Mouse (Mus musculus) forebrain, embryonic 16.5 days (tissue): Measurements from ENCODE around the gene Mrpl27. TPM values are rescaled to one million over a fixed set of nuclear protein-coding genes. Genes with fewer than 3 reads are reported as not detected.
A peak's percentile ranks its signal among the peaks of the same experiment; 100 is the strongest.

Experiments
- ATAC-seq: fragments of 200-750 bp; cut with Nextera tagmentation; 2 replicates; pipeline ENCODE4 v1.8.0; 2017; ENCODE audit warnings: mild to moderate bottlenecking, moderate library complexity
- H3K27ac ChIP-seq: fragments of 300-500 bp; sonication (generic); 2 replicates; pipeline ENCODE4 v1.5.1; 2014; ENCODE audit warnings: low read length, control low read depth
- H3K27me3 ChIP-seq: fragments of 300-500 bp; sonication (generic); replicated peaks from 2 replicates; pipeline ENCODE4 v1.6.1; 2014; ENCODE audit warnings: low read length; ENCODE audit not compliant: control insufficient read depth, insufficient read depth
- H3K36me3 ChIP-seq: fragments of 300-500 bp; sonication (generic); 2 replicates; pipeline ENCODE4 v1.6.1; 2014; ENCODE audit not compliant: control insufficient read depth, insufficient read depth
- H3K4me1 ChIP-seq: fragments of 300-500 bp; sonication (generic); replicated peaks from 2 replicates; pipeline ENCODE4 v1.6.1; 2014; ENCODE audit warnings: low read length; ENCODE audit not compliant: control insufficient read depth, insufficient read depth
- H3K4me2 ChIP-seq: fragments of 300-500 bp; sonication (generic); 2 replicates; pipeline ENCODE4 v1.6.1; 2014; ENCODE audit warnings: mild to moderate bottlenecking, low read length, control low read depth
- H3K4me3 ChIP-seq: fragments of 300-500 bp; sonication (generic); replicated peaks from 2 replicates; pipeline ENCODE4 v1.5.1; 2014; ENCODE audit warnings: mild to moderate bottlenecking, low read length, control low read depth
- H3K9ac ChIP-seq: fragments of 300-500 bp; sonication (generic); replicated peaks from 2 replicates; pipeline ENCODE4 v1.6.1; 2014; ENCODE audit warnings: low read depth, low read length, control low read depth
- H3K9me3 ChIP-seq: fragments of 300-500 bp; sonication (generic); 2 replicates; pipeline ENCODE4 v1.6.1; 2016; ENCODE audit warnings: low read length; ENCODE audit not compliant: control insufficient read depth
- WGBS: fragments of 180-500 bp; shearing (Covaris S2); extraction: QIAGEN DNeasy Blood & Tissue Kit; methylation state at CpG from one replicate; pipeline ENCODE4 v1.1.7; 2014; 5-methylcytosine and 5-hydroxymethylcytosine counted together
- polyA plus RNA-seq: library from polyadenylated mRNA; unstranded; fragments of >200 nt; fragmentation: Nextera tagmentation; extraction: Ambion mirVana; gene quantifications from 2 replicates; pipeline ENCODE4 v1.2.1, GENCODE M21; 2015

Mrpl27 gene
- polyA plus RNA-seq = 103 and 114 TPM in 2 replicates

GRCm38 (mm10) chr11:94653663-94654436 is at the start of gene Mrpl27, which contains the start of gene Eme1:
TSS of gene Mrpl27 (plus strand) at chr11:94653767.
TSS of gene Eme1 (minus strand) at chr11:94653964.
- 0 out of 2 replicates have a peak, but pooled peaks cover 4% of the 10 kb centered on the region for H3K36me3 ChIP-seq
- H3K27ac ChIP-seq = peak within 1 kb of the TSS; percentile 91
- H3K9me3 ChIP-seq = no peaks in the 10 kb centered on the region
- under 1% methylated on average over 32 of the region's 32 CpGs for WGBS
- H3K9ac ChIP-seq = peak within 1 kb of the TSS; percentile 65
- H3K4me1 ChIP-seq = peaks cover 15% of the 10 kb centered on the region
- H3K4me2 ChIP-seq = peak within 1 kb of the TSS; percentile 85
- ATAC-seq = peak; percentile 93
- no peaks in the 10 kb centered on the region for H3K27me3 ChIP-seq
- peak within 1 kb of the TSS; percentile 69 for H3K4me3 ChIP-seq

DNA sequence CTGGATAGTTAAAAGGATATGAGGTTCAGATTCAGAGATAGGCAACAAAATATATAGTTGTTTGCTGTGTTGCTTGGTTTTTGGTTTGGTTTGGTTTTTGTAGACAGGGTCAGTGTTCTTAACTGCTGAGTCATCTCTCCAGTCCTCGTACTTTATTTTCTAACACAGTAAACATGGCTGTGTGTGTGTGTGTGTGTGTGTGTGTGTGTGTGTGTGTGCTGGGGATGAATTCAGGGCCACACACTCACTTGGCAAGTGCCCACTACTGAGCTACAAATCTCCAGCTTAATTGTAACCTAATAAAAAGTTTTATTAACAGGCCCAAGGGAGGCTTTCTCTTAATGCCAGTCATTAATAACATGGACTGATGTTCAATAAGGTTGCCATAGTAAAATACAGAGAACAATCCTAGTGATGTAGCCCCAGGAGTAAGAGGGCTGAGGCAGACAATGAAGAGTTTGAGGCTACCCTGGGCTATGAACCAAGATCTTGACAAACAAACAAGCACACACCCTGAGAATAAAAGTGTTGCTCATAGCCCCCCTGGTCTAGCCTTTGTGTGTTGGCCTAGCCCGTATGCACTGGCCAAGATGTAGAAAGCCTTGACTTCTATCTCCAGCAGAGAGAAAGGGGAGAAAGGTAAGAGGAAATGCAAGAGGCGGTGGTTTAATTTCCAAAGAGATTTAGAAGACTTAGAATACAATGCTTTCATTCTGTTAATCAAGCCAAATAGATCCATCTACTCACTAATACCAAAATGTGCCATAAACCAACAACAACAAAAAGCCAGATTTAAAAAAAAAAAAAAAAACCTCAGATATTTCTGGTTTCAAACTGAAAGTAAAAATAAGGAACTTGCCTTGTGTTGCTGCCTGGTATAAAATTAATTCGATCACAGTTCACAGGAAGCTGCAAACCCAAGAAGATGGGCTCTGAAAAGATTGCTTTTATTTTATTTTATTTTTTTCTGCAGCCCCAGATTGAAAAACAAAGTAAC is 42.5 kb upstream of the Mrpl27 start:
- H3K9me3 ChIP-seq = no peaks in the 10 kb centered on the region
- no peak overlapping the region for H3K4me3 ChIP-seq
- H3K36me3 ChIP-seq = no peaks in the 10 kb centered on the region
- no peak for ATAC-seq
- no peaks in the 10 kb centered on the region for H3K27me3 ChIP-seq
- no peak overlapping the region for H3K27ac ChIP-seq
- H3K4me1 ChIP-seq = no peaks in the 10 kb centered on the region
- no peak overlapping the region for H3K4me2 ChIP-seq
- WGBS = 54% methylated on average over 4 of the region's 4 CpGs
- H3K9ac ChIP-seq = no peak overlapping the region

GRCm38 (mm10) chr11:94614603-94615002 is 39.0 kb upstream of the Mrpl27 start:
- H3K4me1 ChIP-seq = no peaks in the 10 kb centered on the region
- no peaks in the 10 kb centered on the region for H3K36me3 ChIP-seq
- no peaks in the 10 kb centered on the region for H3K27me3 ChIP-seq
- no peaks in the 10 kb centered on the region for H3K9me3 ChIP-seq
- H3K4me2 ChIP-seq = no peak overlapping the region
- no peak for ATAC-seq
- no peak overlapping the region for H3K9ac ChIP-seq
- 73% methylated on average over 4 of the region's 4 CpGs for WGBS
- H3K4me3 ChIP-seq = no peak overlapping the region
- H3K27ac ChIP-seq = no peak overlapping the region

- H3K9ac ChIP-seq = no peak overlapping the region
- H3K36me3 ChIP-seq = no peaks in the 10 kb centered on the region
- no peak overlapping the region for H3K27ac ChIP-seq
- H3K4me3 ChIP-seq = no peak overlapping the region
- H3K9me3 ChIP-seq = no peaks in the 10 kb centered on the region
- ATAC-seq = no peak
- H3K4me1 ChIP-seq = no peaks in the 10 kb centered on the region
- no peak overlapping the region for H3K4me2 ChIP-seq
- WGBS = 24% methylated on average over 4 of the region's 4 CpGs
- no peaks in the 10 kb centered on the region for H3K27me3 ChIP-seq
Observed at GRCm38 (mm10) chr11:94615494-94615893, 38.1 kb upstream of the Mrpl27 start.

DNA sequence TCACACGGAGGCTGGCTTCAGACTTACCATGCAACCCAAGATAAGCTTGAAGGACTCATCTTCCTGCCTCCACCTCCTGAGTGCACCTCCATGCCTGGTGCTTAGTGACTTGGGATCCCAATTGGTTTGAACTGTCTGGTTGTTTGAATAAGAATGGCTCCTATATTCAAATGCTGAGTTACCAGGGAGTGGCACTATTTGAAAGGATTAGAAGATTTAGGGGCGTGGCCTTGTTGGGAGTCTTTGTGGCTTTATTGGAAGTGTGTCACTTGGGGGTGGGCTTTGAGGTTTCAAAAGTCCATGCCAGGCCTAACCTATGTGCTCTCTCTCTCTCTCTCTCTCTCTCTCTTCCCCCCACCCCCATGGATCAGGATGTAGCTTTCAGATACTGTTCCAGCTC is 35.9 kb upstream of the Mrpl27 start:
- Histone ChIP-seq H3K27ac (no peak overlapping the region), H3K4me3 (no peak overlapping the region), H3K9ac (no peak overlapping the region), H3K4me2 (no peak overlapping the region), H3K4me1 (no peaks in the 10 kb centered on the region), H3K9me3 (no peaks in the 10 kb centered on the region), H3K36me3 (no peaks in the 10 kb centered on the region), H3K27me3 (no peaks in the 10 kb centered on the region)
- ATAC-seq = no peak
- WGBS = 83% methylated on average over 2 of the region's 2 CpGs

- H3K36me3 ChIP-seq = no peaks in the 10 kb centered on the region
Observed at GRCm38 (mm10) chr11:94620766-94621457, 32.7 kb upstream of the Mrpl27 start.

DNA sequence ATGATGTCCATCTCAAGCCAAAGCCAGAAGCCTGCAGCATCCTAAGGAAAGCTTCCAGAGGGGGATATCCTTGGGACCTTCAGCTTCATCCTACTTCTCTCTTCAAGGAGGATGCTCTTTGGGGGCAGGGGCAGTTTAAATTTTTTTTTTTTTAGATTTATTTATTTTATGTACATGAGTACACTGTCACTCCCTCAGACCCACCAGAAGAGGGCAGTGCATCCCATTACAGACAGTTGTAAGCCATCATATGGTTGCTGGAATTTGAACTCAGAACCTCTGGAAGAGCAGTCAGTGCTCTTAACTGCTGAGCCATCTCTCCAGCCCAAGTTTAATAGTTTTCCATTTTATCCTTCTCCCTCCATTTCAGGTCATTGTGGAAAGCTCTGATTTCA is 32.1 kb upstream of the Mrpl27 start:
- Histone ChIP-seq H3K36me3 (no peaks in the 10 kb centered on the region), H3K9ac (no peak overlapping the region), H3K4me1 (no peaks in the 10 kb centered on the region), H3K27me3 (no peaks in the 10 kb centered on the region), H3K27ac (no peak overlapping the region), H3K9me3 (no peaks in the 10 kb centered on the region), H3K4me2 (no peak overlapping the region), H3K4me3 (no peak overlapping the region)
- ATAC-seq = no peak

More at GRCm38 (mm10) chr11:94620766-94621457, 32.7 kb upstream of the Mrpl27 start:
- no peaks in the 10 kb centered on the region for H3K27me3 ChIP-seq
- no peak for ATAC-seq
- H3K9ac ChIP-seq = no peak overlapping the region
- no peak overlapping the region for H3K27ac ChIP-seq
- H3K4me1 ChIP-seq = no peaks in the 10 kb centered on the region
- no peak overlapping the region for H3K4me3 ChIP-seq
- H3K9me3 ChIP-seq = no peaks in the 10 kb centered on the region
- 42% methylated on average over 6 of the region's 6 CpGs for WGBS
- no peak overlapping the region for H3K4me2 ChIP-seq

- no peaks in the 10 kb centered on the region for H3K36me3 ChIP-seq
- no peak for ATAC-seq
- 77% methylated on average over 2 of the region's 2 CpGs for WGBS
Observed at GRCm38 (mm10) chr11:94622162-94622561, 31.4 kb upstream of the Mrpl27 start.

More at GRCm38 (mm10) chr11:94622162-94622561, 31.4 kb upstream of the Mrpl27 start:
- no peak overlapping the region for H3K27ac ChIP-seq
- H3K27me3 ChIP-seq = no peaks in the 10 kb centered on the region
- H3K9me3 ChIP-seq = no peaks in the 10 kb centered on the region
- H3K4me3 ChIP-seq = no peak overlapping the region
- H3K9ac ChIP-seq = no peak overlapping the region
- H3K4me1 ChIP-seq = no peaks in the 10 kb centered on the region
- H3K4me2 ChIP-seq = no peak overlapping the region
